Mouse (Mus musculus) midbrain, embryonic 16.5 days (tissue): ENCODE results near the gene Hdac9. TPM values are rescaled to one million over a fixed set of nuclear protein-coding genes. Genes with fewer than 3 reads are reported as not detected.
"Not testable (repeated sequence)": the region's sequence is repeated elsewhere in the genome, so short reads cannot be mapped to it uniquely, and the experiment has no call there.

ENCODE experiments used
- ATAC-seq: fragments of 200-750 bp; cut with Nextera tagmentation; 2 replicates; pipeline ENCODE4 v1.8.0; 2017; ENCODE audit warnings: moderate TSS enrichment
- H3K27ac ChIP-seq: fragments of 300-500 bp; sonication (generic); 2 replicates; pipeline ENCODE4 v1.5.1; 2014; ENCODE audit warnings: mild to moderate bottlenecking, low read length, mixed read lengths
- H3K27me3 ChIP-seq: fragments of 300-500 bp; sonication (generic); 2 replicates; pipeline ENCODE4 v1.6.1; 2014; ENCODE audit warnings: low read depth, low read length, mixed read lengths; ENCODE audit not compliant: control insufficient read depth, insufficient read depth
- H3K36me3 ChIP-seq: fragments of 300-500 bp; sonication (generic); 2 replicates; pipeline ENCODE4 v1.6.1; 2014; ENCODE audit warnings: mild to moderate bottlenecking, low read length, moderate library complexity, mixed read lengths; ENCODE audit not compliant: control insufficient read depth, insufficient read depth
- H3K4me1 ChIP-seq: fragments of 300-500 bp; sonication (generic); 2 replicates; pipeline ENCODE4 v1.6.1; 2014; ENCODE audit warnings: mild to moderate bottlenecking, low read length, mixed read lengths; ENCODE audit not compliant: control insufficient read depth, insufficient read depth
- H3K4me2 ChIP-seq: fragments of 300-500 bp; sonication (generic); 2 replicates; pipeline ENCODE4 v1.6.1; 2014; ENCODE audit warnings: mild to moderate bottlenecking, low read length, mixed read lengths
- H3K4me3 ChIP-seq: fragments of 300-500 bp; sonication (generic); 2 replicates; pipeline ENCODE4 v1.5.1; 2014; ENCODE audit warnings: low read depth, mild to moderate bottlenecking, low read length, moderate library complexity, mixed read lengths
- H3K9ac ChIP-seq: fragments of 300-500 bp; sonication (generic); 2 replicates; pipeline ENCODE4 v1.6.1; 2014; ENCODE audit warnings: low read depth, low read length, mixed read lengths
- H3K9me3 ChIP-seq: fragments of 300-500 bp; sonication (generic); replicated peaks from 2 replicates; pipeline ENCODE4 v1.6.1; 2014; ENCODE audit warnings: mild to moderate bottlenecking, low read length, mixed read lengths; ENCODE audit not compliant: control insufficient read depth, poor library complexity, severe bottlenecking
- WGBS: fragments of 180-500 bp; shearing (Covaris S2); extraction: QIAGEN DNeasy Blood & Tissue Kit; methylation state at CpG from one replicate; pipeline ENCODE4 v1.1.7; 2014; 5-methylcytosine and 5-hydroxymethylcytosine counted together
- polyA plus RNA-seq: library from polyadenylated mRNA; unstranded; fragments of >200 nt; fragmentation: Nextera tagmentation; extraction: Ambion mirVana; gene quantifications from 2 replicates; pipeline ENCODE4 v1.2.1, GENCODE M21; 2015

Gene Hdac9
- polyA plus RNA-seq, 1 experiment from 2014 or later: 12.6 TPM

- ATAC-seq: no peak
- 78% methylated on average over 9 of the region's 9 CpGs for WGBS
- Histone ChIP-seq H3K4me2 (no peak overlapping the region), H3K4me1 (no peaks in the 10 kb centered on the region), H3K9me3 (no peaks in the 10 kb centered on the region), H3K36me3 (no peaks in the 10 kb centered on the region), H3K4me3 (no peak overlapping the region), H3K9ac (no peak overlapping the region), H3K27me3 (no peaks in the 10 kb centered on the region), H3K27ac (no peak overlapping the region)
These were observed 840.9 kb downstream of the Hdac9 start for GRCm38 (mm10) chr12:34075805-34076509.

DNA sequence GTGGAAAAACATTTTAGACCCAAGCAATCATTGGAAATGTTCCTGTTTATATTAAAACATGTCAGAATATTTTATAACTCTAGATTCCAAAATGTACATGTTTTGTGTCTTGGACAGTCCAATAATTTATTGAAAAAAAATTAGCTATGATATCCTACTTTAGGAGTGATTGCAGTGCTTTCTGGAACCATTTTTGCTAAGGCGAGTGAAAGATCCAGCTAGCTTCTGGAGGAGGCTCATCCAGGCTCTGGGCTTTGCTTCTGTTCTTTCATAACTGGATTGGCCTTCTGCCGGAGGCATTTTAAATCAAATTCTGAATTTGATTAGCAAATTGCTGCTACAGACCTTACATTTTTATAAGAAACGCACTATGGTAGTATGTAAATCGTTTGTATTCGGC is 864.4 kb downstream of the Hdac9 start:
- no peaks in the 10 kb centered on the region for H3K36me3 ChIP-seq
- H3K4me2 ChIP-seq: no peak overlapping the region
- H3K9me3 ChIP-seq: no peaks in the 10 kb centered on the region
- no peak overlapping the region for H3K27ac ChIP-seq
- no peaks in the 10 kb centered on the region for H3K27me3 ChIP-seq
- ATAC-seq: no peak
- no peaks in the 10 kb centered on the region for H3K4me1 ChIP-seq
- H3K4me3 ChIP-seq: no peak overlapping the region
- WGBS: 85% methylated on average over 5 of the region's 5 CpGs
- H3K9ac ChIP-seq: no peak overlapping the region

DNA sequence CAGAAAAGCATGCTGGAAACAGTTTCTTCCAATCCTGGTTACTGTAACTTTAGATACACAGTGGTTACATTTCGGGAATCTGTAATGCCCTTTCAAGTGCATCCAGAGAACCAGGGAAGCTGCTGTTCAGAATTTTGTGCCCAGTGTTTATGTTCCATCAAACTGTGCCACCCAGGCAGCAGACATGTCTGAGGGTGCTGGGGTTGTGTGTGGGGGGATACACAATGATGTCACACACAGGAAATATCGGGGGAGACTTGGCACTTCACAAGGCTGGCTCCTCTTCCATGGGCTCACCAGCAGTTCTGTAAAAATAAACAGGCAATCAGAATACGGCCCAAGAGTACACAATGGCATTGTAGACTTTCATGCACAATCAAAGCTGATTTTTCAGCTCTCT is 864.9 kb downstream of the Hdac9 start:
- Histone ChIP-seq H3K9me3 (no peaks in the 10 kb centered on the region), H3K27me3 (no peaks in the 10 kb centered on the region), H3K36me3 (no peaks in the 10 kb centered on the region), H3K27ac (no peak overlapping the region), H3K4me1 (no peaks in the 10 kb centered on the region), H3K4me3 (no peak overlapping the region), H3K9ac (no peak overlapping the region), H3K4me2 (no peak overlapping the region)
- 78% methylated on average over 3 of the region's 3 CpGs for WGBS
- ATAC-seq: no peak

GRCm38 (mm10) chr12:34051112-34051511 is 865.8 kb downstream of the Hdac9 start:
- ATAC-seq: no peak
- no peak overlapping the region for H3K9ac ChIP-seq
- 63% methylated on average over 7 of the region's 7 CpGs for WGBS
- H3K4me3 ChIP-seq: no peak overlapping the region
- H3K36me3 ChIP-seq: no peaks in the 10 kb centered on the region
- no peaks in the 10 kb centered on the region for H3K4me1 ChIP-seq
- no peak overlapping the region for H3K27ac ChIP-seq
- no peaks in the 10 kb centered on the region for H3K9me3 ChIP-seq
- no peaks in the 10 kb centered on the region for H3K27me3 ChIP-seq
- H3K4me2 ChIP-seq: no peak overlapping the region

DNA sequence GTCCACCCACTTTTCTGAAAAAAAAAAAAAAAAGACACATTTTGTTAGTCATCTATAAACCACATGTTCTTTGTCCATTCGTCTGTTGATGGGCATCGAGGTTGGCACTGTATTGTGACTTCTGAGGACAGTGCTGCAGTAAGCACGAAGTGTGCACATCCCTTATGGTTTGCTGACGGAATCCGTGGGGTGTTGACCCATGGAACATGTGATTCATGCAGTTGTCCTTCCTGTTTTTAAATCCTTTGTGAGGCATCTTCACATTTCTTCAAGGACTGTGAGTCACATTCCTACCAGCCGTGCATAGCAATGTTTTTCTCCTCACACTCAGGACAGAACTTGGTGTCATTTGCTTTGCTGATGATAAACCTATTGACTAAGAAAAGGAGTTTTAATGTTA is 875.9 kb downstream of the Hdac9 start:
- no peak overlapping the region for H3K4me2 ChIP-seq

DNA sequence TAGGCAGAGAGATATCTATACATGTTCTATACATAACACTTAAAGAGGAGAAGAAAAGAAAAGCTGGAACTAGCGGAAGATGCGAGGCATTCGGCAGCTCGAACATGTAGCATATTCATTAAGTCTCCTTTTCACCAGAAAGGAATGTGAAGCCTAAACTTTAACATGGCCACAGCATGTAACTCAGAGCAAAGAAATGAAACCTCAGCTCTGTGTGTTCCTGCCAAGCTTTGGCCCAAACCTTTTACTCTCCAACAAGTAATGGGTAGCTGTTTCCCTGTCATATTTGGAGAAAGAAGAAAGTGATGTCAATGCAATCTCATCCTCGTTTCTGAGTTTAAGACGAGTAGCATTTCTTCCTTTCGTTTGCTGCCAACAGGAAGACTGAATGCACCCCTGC is 876.8 kb downstream of the Hdac9 start:
- Histone ChIP-seq H3K36me3 (no peaks in the 10 kb centered on the region), H3K9me3 (no peaks in the 10 kb centered on the region), H3K4me3 (no peak overlapping the region), H3K4me1 (no peaks in the 10 kb centered on the region), H3K27ac (no peak overlapping the region), H3K4me2 (no peak overlapping the region), H3K9ac (no peak overlapping the region), H3K27me3 (no peaks in the 10 kb centered on the region)
- ATAC-seq: no peak
- WGBS: 71% methylated on average over 7 of the region's 7 CpGs

More for the DNA sequence above, 875.9 kb downstream of the Hdac9 start:
- no peaks in the 10 kb centered on the region for H3K9me3 ChIP-seq
- no peak overlapping the region for H3K27ac ChIP-seq
- H3K36me3 ChIP-seq: no peaks in the 10 kb centered on the region
- no peak overlapping the region for H3K9ac ChIP-seq
- 85% methylated on average over 6 of the region's 6 CpGs for WGBS
- ATAC-seq: no peak
- H3K27me3 ChIP-seq: no peaks in the 10 kb centered on the region
- no peak overlapping the region for H3K4me3 ChIP-seq
- H3K4me1 ChIP-seq: no peaks in the 10 kb centered on the region

DNA sequence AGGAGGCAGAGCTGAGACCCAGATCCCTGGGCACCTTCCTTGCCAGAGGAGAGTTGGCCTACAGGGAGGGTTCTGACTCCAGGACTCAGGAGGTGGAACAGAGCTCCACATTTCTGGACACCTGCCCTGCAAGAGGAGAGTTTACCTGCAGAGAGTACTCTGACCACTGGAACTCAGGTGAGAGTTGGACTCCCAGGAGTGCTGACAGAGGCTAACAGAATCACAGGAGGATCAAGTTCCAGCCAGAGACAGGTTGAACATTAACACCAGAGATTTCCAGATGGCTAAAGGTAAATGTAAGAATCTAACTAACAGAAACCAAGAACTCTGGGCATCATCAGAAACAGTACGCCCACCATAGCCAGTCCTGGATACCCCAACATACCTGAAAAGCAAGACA is 907.1 kb downstream of the Hdac9 start:
- H3K4me1 ChIP-seq, H3K4me2 ChIP-seq, H3K27ac ChIP-seq, H3K4me3 ChIP-seq, H3K9ac ChIP-seq, ATAC-seq, H3K9me3 ChIP-seq, H3K27me3 ChIP-seq, H3K36me3 ChIP-seq: not testable (repeated sequence)
- 100% methylated on average over 1 of the region's 1 CpGs for WGBS

Other genes with a start within 250 kb of the Hdac9 start
- gene Prps1l1, start 67.7 kb upstream of the Hdac9 start, polyA plus RNA-seq: not detected in 2 replicates
- 28.8 and 33.2 TPM in 2 replicates for gene Snx13, start 130.1 kb upstream of the Hdac9 start, polyA plus RNA-seq